Comparison of ENCODE assay signal across 15 mouse cellular contexts in the genomic region with DNA sequence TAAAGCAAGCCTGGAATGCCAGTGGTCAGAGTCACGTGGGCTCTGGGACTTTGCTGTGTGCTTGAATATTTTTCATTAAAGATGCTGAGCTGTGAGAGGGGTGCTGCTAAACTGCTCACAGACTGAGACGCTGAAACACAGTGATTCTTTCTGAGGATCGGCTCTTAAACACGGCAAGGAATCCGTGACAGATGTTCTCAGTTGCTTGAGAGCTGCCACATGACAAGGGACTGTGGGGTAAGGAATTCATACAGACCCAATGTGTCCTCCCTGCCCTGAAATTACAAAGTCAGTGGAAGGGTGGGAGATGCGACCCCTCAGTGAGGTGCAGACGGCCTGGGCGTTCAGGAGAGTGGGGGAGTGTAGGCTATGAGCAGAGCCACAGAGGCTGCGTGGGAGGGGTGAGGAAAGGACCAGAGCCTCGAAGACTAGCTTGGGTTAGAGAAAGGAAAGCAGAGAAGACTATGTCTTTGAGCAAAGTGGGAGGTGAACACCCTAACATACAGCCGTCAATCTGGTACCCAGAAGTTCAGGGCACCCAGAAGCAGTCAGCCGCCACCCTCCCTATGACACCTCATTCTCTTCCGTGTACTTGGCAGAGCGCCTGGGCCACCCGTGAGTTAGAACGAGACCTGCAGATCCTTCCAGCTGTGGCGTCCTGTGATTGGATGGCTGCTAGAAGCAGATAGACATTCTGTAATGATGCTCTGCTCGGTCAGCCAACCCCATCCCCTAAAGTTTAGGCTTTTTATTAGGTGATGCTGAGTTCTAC. TPM values are rescaled to one million over a fixed set of nuclear protein-coding genes. Genes with fewer than 3 reads are reported as not detected.
A peak's percentile ranks its signal among the peaks of the same experiment; 100 is the strongest.
DNase-seq lines count a peak whose midpoint lies in the region; ATAC-seq and TF ChIP-seq lines count a peak whose summit lies in the region.
"Had no signal": no experiment of that assay in that cellular context is flagged by ENCODE, and none has a peak within 500 bp of the region (broad histone marks: within the 10 kb centered on the region; RNA-seq: fewer than 3 reads in every experiment).

No protein-coding gene starts in this region.

- no peak overlapping the region for H3K4me2 ChIP-seq in intestine, embryonic 16.5 days (ENCODE audit: low read depth, low read length)
- no peak overlapping the region for H3K4me2 ChIP-seq in intestine, postnatal 0 days (replicated peaks; ENCODE audit: low read depth)
- no peak overlapping the region for H3K4me2 ChIP-seq in lung, postnatal 0 days (replicated peaks; ENCODE audit: low read depth, low read length)
- H3K4me2 ChIP-seq in limb, embryonic 13.5 days (replicated peaks) = peak overlapping the region; percentile 21
- no peak overlapping the region for H3K4me2 ChIP-seq in stomach, postnatal 0 days (replicated peaks; ENCODE audit: low read depth)
- H3K4me2 ChIP-seq: neural tube, embryonic 12.5 days had no signal

- H3K27ac ChIP-seq in intestine, embryonic 16.5 days (ENCODE audit: low read length) = peak overlapping the region; percentile 17; the same call in 1 of the 2 replicates
- H3K27ac ChIP-seq in intestine, postnatal 0 days (ENCODE audit: low read depth, low read length) = no peak overlapping the region
- no peak overlapping the region; the same call in 1 of the 2 replicates for H3K27ac ChIP-seq in lung, postnatal 0 days (ENCODE audit: low read length)
- H3K27ac ChIP-seq in limb, embryonic 13.5 days = peak overlapping the region; percentile 74
- H3K27ac ChIP-seq in stomach, postnatal 0 days (replicated peaks) = no peak overlapping the region
- no peak overlapping the region for H3K27ac ChIP-seq in forebrain, embryonic 10.5 days
- H3K27ac ChIP-seq: neural tube, embryonic 12.5 days had no signal

- peaks cover 5% of the 10 kb centered on the region; the same call in 1 of the 2 replicates for H3K36me3 ChIP-seq in intestine, embryonic 16.5 days (ENCODE audit: control insufficient read depth, insufficient read depth, low read length)
- peaks cover 5% of the 10 kb centered on the region; the same call in 1 of the 2 replicates for H3K36me3 ChIP-seq in intestine, postnatal 0 days (ENCODE audit: control insufficient read depth, insufficient read depth)
- no peaks in the 10 kb centered on the region for H3K36me3 ChIP-seq in lung, postnatal 0 days (ENCODE audit: insufficient read depth, low read length)
- peaks cover 35% of the 10 kb centered on the region for H3K36me3 ChIP-seq in limb, embryonic 13.5 days
- no peaks in the 10 kb centered on the region for H3K36me3 ChIP-seq in stomach, postnatal 0 days (ENCODE audit: control insufficient read depth, insufficient read depth, low read length)
- peaks cover 14% of the 10 kb centered on the region for H3K36me3 ChIP-seq in forebrain, embryonic 10.5 days (replicated peaks)

- WGBS in intestine, embryonic 16.5 days = 58% methylated on average over 18 of the region's 18 CpGs
- 59% methylated on average over 18 of the region's 18 CpGs for WGBS in intestine, postnatal 0 days
- WGBS in lung, postnatal 0 days = 43% methylated on average over 18 of the region's 18 CpGs
- 63% methylated on average over 18 of the region's 18 CpGs for WGBS in lung, adult 2 months
- 43% methylated on average over 18 of the region's 18 CpGs for whole genome bisulfite sequencing in limb, embryonic 13.5 days
- 54% methylated on average over 18 of the region's 18 CpGs for WGBS in stomach, postnatal 0 days
- WGBS in forebrain, embryonic 10.5 days = 89% methylated on average over 18 of the region's 18 CpGs

- 0 out of 2 replicates have a peak, but pooled peaks cover 4% of the 10 kb centered on the region for H3K9me3 ChIP-seq in intestine, embryonic 16.5 days (ENCODE audit: control insufficient read depth, low read length)
- H3K9me3 ChIP-seq in intestine, postnatal 0 days (ENCODE audit: control insufficient read depth) = no peaks in the 10 kb centered on the region
- H3K9me3 ChIP-seq in lung, postnatal 0 days (ENCODE audit: low read length) = no peaks in the 10 kb centered on the region
- H3K9me3 ChIP-seq in limb, embryonic 13.5 days = peaks cover 8% of the 10 kb centered on the region; the same call in 1 of the 2 replicates
- no peaks in the 10 kb centered on the region for H3K9me3 ChIP-seq in stomach, postnatal 0 days (ENCODE audit: control insufficient read depth, low read length)
- H3K9me3 ChIP-seq in forebrain, embryonic 10.5 days = peaks cover 8% of the 10 kb centered on the region

- TF ChIP-seq POLR2A in lung, adult 2 months (IDR thresholded peaks at IDR 0.05; ENCODE audit: borderline replicate concordance, extremely low read depth, low read depth, low read length) = no peak

- H3K4me1 ChIP-seq in intestine, embryonic 16.5 days (ENCODE audit: control insufficient read depth, insufficient read depth, low read length) = peaks cover 11% of the 10 kb centered on the region
- H3K4me1 ChIP-seq in intestine, postnatal 0 days (replicated peaks; ENCODE audit: control insufficient read depth, insufficient read depth, low read length) = 0 out of 2 replicates have a peak, but pooled peaks cover 5% of the 10 kb centered on the region
- peaks cover 12% of the 10 kb centered on the region; the same call in 1 of the 2 replicates for H3K4me1 ChIP-seq in lung, postnatal 0 days (ENCODE audit: insufficient read depth, low read depth, low read length)
- H3K4me1 ChIP-seq in lung, adult 2 months (ENCODE audit: control insufficient read depth, insufficient read depth, low read length) = peaks cover 10% of the 10 kb centered on the region
- peaks cover 44% of the 10 kb centered on the region for H3K4me1 ChIP-seq in limb, embryonic 13.5 days
- no peaks in the 10 kb centered on the region for H3K4me1 ChIP-seq in stomach, postnatal 0 days (replicated peaks; ENCODE audit: control insufficient read depth, insufficient read depth)
- H3K4me1 ChIP-seq in forebrain, embryonic 10.5 days = peaks cover 19% of the 10 kb centered on the region; the same call in 1 of the 2 replicates

- ATAC-seq in intestine, embryonic 16.5 days = no peak
- ATAC-seq in intestine, postnatal 0 days = no peak
- ATAC-seq in lung, postnatal 0 days = peak; percentile 8; the same call in 1 of the 2 replicates
- ATAC-seq in limb, embryonic 13.5 days (ENCODE audit: low FRiP score, low read depth) = peak; percentile 62
- ATAC-seq in stomach, postnatal 0 days (ENCODE audit: low FRiP score, low TSS enrichment) = peak; percentile 45; the same call in 1 of the 2 replicates
- ATAC-seq: CD4-positive, CD25-positive, alpha-beta regulatory T cell, adult 4 months; forebrain, embryonic 16.5 days had no signal

- no peak overlapping the region for H3K4me3 ChIP-seq in intestine, embryonic 16.5 days (ENCODE audit: low read length)
- H3K4me3 ChIP-seq in intestine, postnatal 0 days (ENCODE audit: low read depth, low read length) = no peak overlapping the region
- no peak overlapping the region for H3K4me3 ChIP-seq in lung, postnatal 0 days (ENCODE audit: low read depth, low read length)
- no peak overlapping the region for H3K4me3 ChIP-seq in lung, adult 2 months (replicated peaks; ENCODE audit: extremely low read depth, low read depth, low read length)
- H3K4me3 ChIP-seq in limb, embryonic 13.5 days = no peak overlapping the region
- no peak overlapping the region for H3K4me3 ChIP-seq in stomach, postnatal 0 days (ENCODE audit: low read depth, low read length)
- H3K4me3 ChIP-seq in forebrain, embryonic 10.5 days = no peak overlapping the region
- H3K4me3 ChIP-seq: neural tube, embryonic 12.5 days had no signal

- no peak for TF ChIP-seq EP300 in lung, postnatal 0 days (IDR thresholded peaks at IDR 0.05)
- no peak for TF ChIP-seq EP300 in stomach, postnatal 0 days (optimal IDR thresholded peaks at IDR 0.05)

- H3K9ac ChIP-seq in intestine, embryonic 16.5 days (ENCODE audit: low read depth, low read length) = no peak overlapping the region
- H3K9ac ChIP-seq in intestine, postnatal 0 days (ENCODE audit: low read depth, low read length) = no peak overlapping the region
- no peak overlapping the region for H3K9ac ChIP-seq in lung, postnatal 0 days (replicated peaks; ENCODE audit: low read depth)
- H3K9ac ChIP-seq in limb, embryonic 13.5 days = 0 out of 2 replicates have a peak overlapping the region, but pooled peaks have one; percentile 4
- H3K9ac ChIP-seq in stomach, postnatal 0 days (ENCODE audit: low read length) = no peak overlapping the region
- H3K9ac ChIP-seq: neural tube, embryonic 12.5 days had no signal

- DNase-seq in lung, postnatal 0 days (ENCODE audit: low spot score) = no peak
- DNase-seq in lung, adult 2 months = no peak
- no peak for DNase-seq in stomach, postnatal 0 days (ENCODE audit: low spot score)
- DNase-seq in forebrain, embryonic 10.5 days (ENCODE audit: extremely low spot score, low spot score) = no peak
- DNase-seq: adrenal gland, postnatal 14 days; cerebellum, postnatal 36 days; gastrocnemius, postnatal 10 days; midbrain, embryonic 14.5 days; thymus, adult 18-20 months had no signal

- no peaks in the 10 kb centered on the region for H3K27me3 ChIP-seq in intestine, embryonic 16.5 days (replicated peaks; ENCODE audit: control insufficient read depth, insufficient read depth, low read length)
- H3K27me3 ChIP-seq in intestine, postnatal 0 days (replicated peaks; ENCODE audit: control insufficient read depth, insufficient read depth, low read length) = no peaks in the 10 kb centered on the region
- H3K27me3 ChIP-seq in lung, postnatal 0 days (replicated peaks; ENCODE audit: insufficient read depth, low read length) = no peaks in the 10 kb centered on the region
- no peaks in the 10 kb centered on the region for H3K27me3 ChIP-seq in limb, embryonic 13.5 days
- H3K27me3 ChIP-seq in stomach, postnatal 0 days (ENCODE audit: control insufficient read depth, insufficient read depth, low read length) = no peaks in the 10 kb centered on the region
- H3K27me3 ChIP-seq in forebrain, embryonic 10.5 days (ENCODE audit: poor library complexity, severe bottlenecking) = no peaks in the 10 kb centered on the region
- H3K27me3 ChIP-seq: neural tube, embryonic 12.5 days had no signal

- TF ChIP-seq CTCF in intestine, postnatal 0 days (IDR thresholded peaks at IDR 0.05; ENCODE audit: low read depth) = no peak
- no peak for TF ChIP-seq CTCF in lung, postnatal 0 days (IDR thresholded peaks at IDR 0.05)
- TF ChIP-seq CTCF in lung, adult 2 months (IDR thresholded peaks at IDR 0.05; ENCODE audit: insufficient read depth, low read length) = no peak
- no peak for TF ChIP-seq CTCF in stomach, postnatal 0 days (IDR thresholded peaks at IDR 0.05; ENCODE audit: low read depth)

RNA-seq across cellular contexts. Expression of gene Ctdspl, which starts 38.2 kb away (rescaled TPM):
- 17.6 and 18.8 TPM in 2 replicates for polyA plus RNA-seq in intestine, embryonic 16.5 days (2015; fragmentation: Nextera tagmentation; extraction: Ambion mirVana)
- 17.0 and 20.7 TPM in 2 replicates for polyA plus RNA-seq in intestine, postnatal 0 days (2015; fragmentation: Nextera tagmentation; extraction: Ambion mirVana)
- polyA plus RNA-seq in lung, postnatal 0 days (2015; fragmentation: Nextera tagmentation; extraction: Ambion mirVana) = 27.8 and 29.9 TPM in 2 replicates
- 70.4 and 83.4 TPM in 2 replicates for polyA plus RNA-seq in lung, adult 2 months (2012; rRNA removed)
- polyA plus RNA-seq in limb, embryonic 13.5 days (2015; fragmentation: Nextera tagmentation; extraction: Ambion mirVana) = 23.4 and 24.8 TPM in 2 replicates
- polyA plus RNA-seq in stomach, postnatal 0 days (2015; fragmentation: Nextera tagmentation; extraction: Ambion mirVana) = 7.4 and 9.0 TPM in 2 replicates
- 7.2 and 7.3 TPM in 2 replicates for polyA plus RNA-seq in forebrain, embryonic 10.5 days (2016; fragmentation: Nextera tagmentation; extraction: Ambion mirVana)

Comparison
In these comparisons a context has a peak if more than half of its experiments do, and no peak if none do; other contexts are left out.
1. H3K27ac ChIP-seq: peak in intestine, embryonic 16.5 days (single experiment) and limb, embryonic 13.5 days (single experiment); none in intestine, postnatal 0 days (single experiment), lung, postnatal 0 days (single experiment), stomach, postnatal 0 days (single experiment) and forebrain, embryonic 10.5 days (single experiment).
2. ATAC-seq: peak in lung, postnatal 0 days (single experiment), limb, embryonic 13.5 days (single experiment) and stomach, postnatal 0 days (single experiment); none in intestine, embryonic 16.5 days (single experiment) and intestine, postnatal 0 days (single experiment).